Mouse (Mus musculus): Measurements from ENCODE around the gene 4921530L21Rik.

The 4921530L21Rik gene

DNA sequence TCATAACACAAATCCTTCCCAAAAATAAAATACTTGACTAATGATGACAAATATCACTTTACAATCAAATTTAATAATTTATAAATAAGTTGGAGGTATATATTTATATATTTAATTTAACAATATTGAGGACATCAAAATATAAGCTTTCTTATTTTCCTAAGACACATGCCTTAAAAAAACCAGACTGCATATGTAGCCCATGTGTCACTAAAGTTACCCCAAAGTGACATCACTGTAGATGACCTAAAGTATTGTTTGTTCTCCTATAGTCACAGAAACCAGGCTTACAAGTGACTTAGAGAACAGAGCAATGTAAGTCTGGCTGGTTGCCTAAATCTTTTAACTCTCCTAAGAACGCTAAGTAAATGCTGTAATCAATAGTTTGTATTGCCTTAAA lies at the start of gene 4921530L21Rik:
4921530L21Rik (plus strand) TSS at position 301 of the 400 bp plus-strand sequence.
- no peak for DNase-seq

DNA sequence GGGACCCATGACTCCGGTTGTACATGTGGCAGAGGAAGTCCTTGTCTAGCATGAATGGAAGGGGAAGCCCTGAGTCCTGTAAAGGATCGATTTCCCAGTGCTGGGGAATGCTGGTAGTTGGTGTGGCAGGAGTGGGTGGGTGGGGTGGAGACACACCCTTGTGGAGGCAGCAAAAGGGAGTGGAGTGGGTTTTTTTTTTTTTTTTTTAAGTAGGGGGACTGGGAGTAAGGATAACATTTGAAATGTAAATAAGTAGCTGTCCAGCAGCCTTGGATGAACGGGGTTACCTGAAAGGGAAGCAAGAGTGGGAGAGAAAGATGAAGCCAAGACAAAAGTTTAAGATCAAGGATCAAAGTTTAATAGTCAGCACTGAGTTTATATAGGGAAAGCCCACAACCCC lies 47.2 kb upstream of the 4921530L21Rik start:
- no peak for DNase-seq

- DNase-seq: no peak
Observed at GRCm38 (mm10) chr14:95862981-95863380, 18.1 kb upstream of the 4921530L21Rik start.

DNA sequence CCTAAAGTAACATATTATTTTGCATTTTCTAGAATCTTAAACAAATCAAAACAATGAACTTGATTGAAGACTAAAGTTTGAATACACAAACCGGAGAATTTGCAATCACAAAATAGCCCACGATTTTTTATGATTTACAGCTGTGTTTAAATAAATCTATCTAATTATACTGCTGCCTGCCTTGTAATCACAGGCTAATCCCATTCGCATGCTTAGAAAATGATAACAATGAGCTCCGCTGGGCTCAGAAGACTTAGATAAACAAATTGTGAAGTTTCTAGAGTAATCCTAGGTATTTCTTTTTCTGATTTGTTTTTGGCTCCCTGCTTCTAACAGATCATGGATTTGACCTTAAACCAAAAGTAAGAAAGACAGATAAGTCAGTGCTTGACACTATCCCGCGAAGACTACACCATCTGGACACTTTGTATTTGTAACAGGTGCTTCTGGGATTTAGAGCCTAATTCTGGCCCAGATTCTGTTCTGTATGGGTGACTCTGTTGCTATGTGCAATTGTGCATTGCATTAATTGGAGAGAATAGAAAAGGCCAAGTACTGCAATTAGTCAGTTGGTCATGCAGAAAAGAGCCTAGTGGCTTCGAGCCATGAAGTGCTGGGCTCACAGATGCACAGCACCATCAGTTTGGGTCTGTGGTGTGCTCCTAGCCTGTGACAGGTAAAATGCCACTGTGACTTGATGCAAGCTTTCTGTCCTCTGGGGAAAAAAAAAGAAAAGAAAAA lies 15.2 kb upstream of the 4921530L21Rik start:
- no peak for DNase-seq

DNA sequence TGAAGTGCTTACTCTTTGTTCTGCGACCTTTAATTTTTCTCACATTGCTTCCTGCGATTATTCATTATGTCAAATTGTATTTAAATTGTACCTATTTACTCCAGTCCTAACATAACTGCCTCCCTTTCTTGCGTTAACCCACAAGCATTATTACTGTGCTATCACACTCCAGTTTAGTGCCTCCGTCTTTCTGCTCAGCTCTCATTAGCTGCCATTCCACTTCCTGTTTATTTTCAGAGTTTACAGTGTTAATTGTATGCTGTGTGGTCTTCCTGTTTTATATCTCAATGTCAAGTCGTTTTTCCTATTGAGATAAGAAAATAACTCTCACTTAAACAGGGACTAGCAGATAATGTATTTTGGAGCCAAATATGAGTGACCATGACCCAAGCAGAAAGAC lies 9.0 kb upstream of the 4921530L21Rik start:
- no peak for DNase-seq

DNA sequence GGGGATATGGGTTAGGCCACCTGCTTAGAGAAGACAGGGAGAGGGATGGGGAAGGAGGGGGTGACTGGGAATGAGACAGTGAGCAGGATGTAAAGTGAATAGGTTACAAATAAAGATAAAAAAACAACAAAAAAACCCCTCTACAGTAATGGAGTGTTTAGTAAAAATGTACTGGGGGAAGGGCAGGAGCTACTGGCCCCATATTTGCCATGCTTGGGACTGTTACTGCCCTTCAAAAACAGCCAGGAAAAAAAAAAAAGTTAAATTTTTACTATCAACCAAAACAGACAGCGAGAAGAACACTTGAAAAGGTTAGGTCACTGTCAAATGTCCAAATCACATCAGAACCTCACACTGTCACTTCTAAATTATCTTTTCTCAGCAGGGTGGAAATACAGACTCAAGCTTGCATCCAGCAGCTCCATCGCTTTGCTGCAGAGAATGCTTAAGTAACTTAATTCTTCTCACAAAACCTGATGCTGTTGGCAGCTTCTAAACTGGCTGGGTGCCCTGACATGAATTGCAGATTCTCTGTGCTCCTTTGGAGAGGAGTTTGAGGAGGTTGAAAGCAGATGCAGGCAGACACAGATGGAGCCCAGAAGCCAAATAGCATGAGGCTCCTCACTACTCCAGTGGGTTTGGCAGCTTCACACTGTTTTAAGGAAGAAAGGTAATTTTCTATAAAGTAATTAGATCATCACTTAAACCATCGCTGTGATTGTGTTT lies 4.1 kb upstream of the 4921530L21Rik start:
- no peak for DNase-seq

DNA sequence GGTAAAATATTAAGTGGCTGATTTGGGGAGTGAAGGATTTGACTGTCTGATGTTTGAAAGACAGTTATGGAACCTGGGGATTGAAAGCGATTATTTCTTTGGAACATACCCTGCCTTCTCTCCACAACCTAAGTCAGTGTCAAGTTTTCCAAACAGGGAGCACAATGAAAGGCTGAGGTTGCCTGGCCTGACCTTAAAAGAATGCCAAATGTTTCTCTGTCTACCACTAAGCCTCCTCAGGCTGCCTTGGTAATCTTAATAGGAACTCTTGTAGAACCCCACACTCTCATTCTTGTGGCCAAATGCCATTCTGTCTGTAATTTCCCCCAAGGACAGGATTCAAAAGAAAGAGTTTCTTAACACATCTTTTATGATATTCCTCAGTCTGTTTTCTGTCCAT lies 3.5 kb upstream of the 4921530L21Rik start:
- DNase-seq: no peak

GRCm38 (mm10) chr14:95899458-95899857 lies 18.4 kb downstream of the 4921530L21Rik start:
- no peak for DNase-seq

DNA sequence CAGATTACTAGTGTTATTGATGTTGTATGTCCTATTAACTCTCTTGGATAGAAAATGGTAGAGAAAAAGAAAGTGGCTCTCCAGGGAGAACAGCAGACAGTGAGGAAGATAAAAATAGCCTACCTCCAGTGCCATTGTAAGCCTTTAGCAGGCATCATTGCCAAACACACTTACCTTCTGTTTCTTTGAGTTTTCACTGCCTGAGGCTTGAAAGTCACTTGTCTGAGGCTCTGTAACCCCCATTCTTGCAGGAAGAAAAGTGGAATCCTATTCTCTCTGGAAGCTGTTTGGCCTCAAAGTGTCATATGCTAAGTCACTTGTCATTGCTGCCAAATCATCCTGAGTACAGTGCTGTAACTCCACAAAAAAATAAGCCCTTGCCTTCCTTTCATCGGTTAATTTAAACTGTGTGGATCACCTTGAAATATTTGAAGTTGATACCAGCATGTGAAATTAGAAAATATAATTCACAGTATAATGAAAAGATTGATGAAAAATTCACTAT lies 23.6 kb downstream of the 4921530L21Rik start:
- peak; percentile 18 for DNase-seq

DNA sequence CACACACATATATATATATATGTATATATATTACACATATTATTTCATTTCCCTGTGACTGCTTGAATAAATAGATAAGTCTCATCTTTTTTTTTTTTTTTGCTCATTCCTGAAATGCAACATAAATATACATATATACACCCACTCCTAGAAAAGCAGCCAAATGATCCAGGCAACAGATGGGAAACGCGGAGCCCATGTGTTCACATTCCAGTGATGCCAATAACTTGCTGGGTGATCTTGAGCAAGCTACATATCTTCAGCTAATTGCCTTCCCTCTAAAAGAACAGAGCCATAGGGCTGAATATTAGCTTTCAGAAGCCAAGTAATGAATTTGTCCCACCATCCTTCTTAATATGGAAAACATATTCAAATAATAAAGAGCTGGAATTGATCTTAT lies 32.2 kb downstream of the 4921530L21Rik start:
- DNase-seq: no peak

- DNase-seq: peak; percentile 24
Observed at GRCm38 (mm10) chr14:95926742-95927141, 45.7 kb downstream of the 4921530L21Rik start.

DNA sequence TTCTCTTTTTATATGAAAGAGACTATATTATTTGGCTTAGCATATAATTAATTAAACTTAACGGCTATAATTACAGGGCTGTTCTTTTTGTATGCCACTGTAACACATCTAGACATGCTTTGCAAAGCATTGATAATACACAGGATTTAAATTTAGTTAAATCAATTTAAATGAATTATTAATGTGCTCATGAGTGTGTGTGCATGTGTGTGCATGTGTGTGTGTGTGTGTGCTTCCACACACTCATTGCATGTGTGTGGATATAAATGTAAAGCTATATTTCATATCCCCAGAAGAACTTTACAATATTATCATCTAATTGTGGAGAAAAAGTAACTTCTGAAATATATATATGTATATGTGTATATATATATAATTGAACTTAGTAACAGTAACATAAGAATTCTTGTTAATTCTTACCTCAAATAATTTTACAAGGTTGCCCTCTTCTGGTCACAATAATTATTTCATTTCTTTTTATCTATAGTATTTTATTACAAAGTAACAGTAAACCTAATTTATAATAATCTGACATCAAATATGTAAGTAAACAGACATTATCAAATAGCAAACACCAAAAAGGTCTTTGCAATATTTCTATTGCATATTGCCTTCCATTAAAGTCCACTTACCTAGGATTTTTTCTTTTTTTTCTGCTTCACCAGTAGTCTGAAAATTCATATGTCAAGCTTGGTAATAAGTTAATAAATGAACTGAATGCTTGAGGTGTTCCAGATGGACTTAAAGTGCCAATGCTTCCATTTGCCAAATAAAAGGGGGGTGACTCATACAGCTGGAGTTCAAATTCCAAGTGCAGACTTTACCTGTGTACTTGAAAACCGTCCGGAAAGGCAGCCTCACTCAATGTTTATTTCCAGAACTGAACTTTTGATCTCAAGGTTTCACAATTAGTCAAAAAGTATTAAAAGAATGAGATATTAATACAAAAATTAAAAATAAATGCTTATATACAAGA lies 47.0 kb downstream of the 4921530L21Rik start:
- no peak for DNase-seq

Data from heart, adult 11 months (tissue).